Mouse (Mus musculus) bone marrow macrophage, adult 2 months (primary cell): ENCODE data around the gene Rab11fip5. TPM values are rescaled to one million over a fixed set of nuclear protein-coding genes. Genes with fewer than 3 reads are reported as not detected.

Experiments
- H3K27ac ChIP-seq: 2 replicates; pipeline ENCODE4 v1.5.1; 2012; ENCODE audit warnings: low read depth, low read length; ENCODE audit not compliant: insufficient read depth
- H3K4me1 ChIP-seq: 2 replicates; pipeline ENCODE4 v1.6.1; 2012; ENCODE audit warnings: low read length; ENCODE audit not compliant: control insufficient read depth, insufficient read depth
- H3K4me3 ChIP-seq: 2 replicates; pipeline ENCODE4 v1.5.1; 2012; ENCODE audit warnings: mild to moderate bottlenecking, low read length, moderate library complexity; ENCODE audit not compliant: insufficient read depth
- CTCF ChIP-seq: IDR thresholded peaks from 2 replicates; pipeline ENCODE4 v1.5.1; 2012; ENCODE audit warnings: low read depth, mild to moderate bottlenecking, low read length, moderate library complexity
- POLR2A ChIP-seq: IDR thresholded peaks from 2 replicates; pipeline ENCODE4 v1.6.1; 2012; ENCODE audit warnings: mild to moderate bottlenecking, low read depth, low read length, borderline replicate concordance
- polyA plus RNA-seq: library from polyadenylated mRNA; stranded (reverse); fragments of >200 nt; gene quantifications from 2 replicates; pipeline ENCODE4 v1.2.4, GENCODE M21; 2012; ENCODE audit not compliant: missing spikeins, insufficient read depth, insufficient read length

Rab11fip5 gene
- polyA plus RNA-seq, 1 experiment, result 160 TPM

GRCm38 (mm10) chr6:85364439-85364838 is 10.0 kb downstream of the Rab11fip5 start:
- Histone ChIP-seq H3K4me3 (no peak overlapping the region), H3K27ac (no peak overlapping the region), H3K4me1 (peaks cover 58% of the 10 kb centered on the region)
- TF ChIP-seq CTCF (no peak), POLR2A (no peak)

GRCm38 (mm10) chr6:85363906-85364260 is 10.6 kb downstream of the Rab11fip5 start:
- TF ChIP-seq CTCF (no peak), POLR2A (no peak)
- Histone ChIP-seq H3K4me1 (peaks cover 58% of the 10 kb centered on the region), H3K4me3 (no peak overlapping the region), H3K27ac (no peak overlapping the region)

- H3K27ac ChIP-seq, result no peak overlapping the region
- H3K4me3 ChIP-seq, result no peak overlapping the region
- TF ChIP-seq CTCF, result 0 out of 2 replicates have a peak, but pooled peaks have one; percentile 14
- no peak for TF ChIP-seq POLR2A
- peaks cover 58% of the 10 kb centered on the region for H3K4me1 ChIP-seq
These were observed 11.1 kb downstream of the Rab11fip5 start for GRCm38 (mm10) chr6:85363231-85363905.

- H3K4me1 ChIP-seq, result peaks cover 59% of the 10 kb centered on the region
- H3K4me3 ChIP-seq, result no peak overlapping the region
- H3K27ac ChIP-seq, result no peak overlapping the region
- TF ChIP-seq CTCF (no peak), POLR2A (no peak)
These were observed 11.8 kb downstream of the Rab11fip5 start for GRCm38 (mm10) chr6:85362610-85363009.

GRCm38 (mm10) chr6:85360311-85360710 is 14.1 kb downstream of the Rab11fip5 start:
- no peak overlapping the region for H3K4me3 ChIP-seq
- peaks cover 55% of the 10 kb centered on the region for H3K4me1 ChIP-seq
- TF ChIP-seq CTCF, result no peak
- TF ChIP-seq POLR2A, result no peak
- no peak overlapping the region for H3K27ac ChIP-seq

- TF ChIP-seq POLR2A (no peak), CTCF (no peak)
- H3K27ac ChIP-seq, result no peak overlapping the region
- H3K4me3 ChIP-seq, result no peak overlapping the region
- peaks cover 46% of the 10 kb centered on the region for H3K4me1 ChIP-seq
These were observed 15.6 kb downstream of the Rab11fip5 start for GRCm38 (mm10) chr6:85358877-85359276.

GRCm38 (mm10) chr6:85356682-85357465 is 17.6 kb downstream of the Rab11fip5 start:
- TF ChIP-seq POLR2A, result no peak
- no peak for TF ChIP-seq CTCF
- no peak overlapping the region for H3K4me3 ChIP-seq
- H3K27ac ChIP-seq, result no peak overlapping the region
- peaks cover 46% of the 10 kb centered on the region for H3K4me1 ChIP-seq

- H3K27ac ChIP-seq, result no peak overlapping the region
- peaks cover 39% of the 10 kb centered on the region for H3K4me1 ChIP-seq
- TF ChIP-seq POLR2A, result no peak
- H3K4me3 ChIP-seq, result no peak overlapping the region
These were observed 18.7 kb downstream of the Rab11fip5 start for GRCm38 (mm10) chr6:85355753-85356152.

- H3K4me1 ChIP-seq, result peaks cover 39% of the 10 kb centered on the region
- no peak overlapping the region for H3K4me3 ChIP-seq
- no peak overlapping the region for H3K27ac ChIP-seq
- no peak for TF ChIP-seq CTCF
- no peak for TF ChIP-seq POLR2A
These were observed 19.7 kb downstream of the Rab11fip5 start for GRCm38 (mm10) chr6:85354709-85355108.

- no peak overlapping the region for H3K27ac ChIP-seq
- H3K4me1 ChIP-seq, result peaks cover 36% of the 10 kb centered on the region
- no peak overlapping the region for H3K4me3 ChIP-seq
- TF ChIP-seq CTCF (no peak), POLR2A (no peak)
These were observed 20.7 kb downstream of the Rab11fip5 start for GRCm38 (mm10) chr6:85353706-85354105.
